Mouse (Mus musculus): ENCODE measurements around the gene Mphosph9.
"Not testable (repeated sequence)": the region's sequence is repeated elsewhere in the genome, so short reads cannot be mapped to it uniquely, and the experiment has no call there.

Gene Mphosph9

GRCm38 (mm10) chr5:124236180-124236579 lies 91.6 kb downstream of the Mphosph9 start:
- no peak for DNase-seq (ENCODE audit: low read depth, low spot score)

- DNase-seq (ENCODE audit: low read depth, low spot score): no peak
Measured at GRCm38 (mm10) chr5:124234778-124235177, 93.0 kb downstream of the Mphosph9 start.

GRCm38 (mm10) chr5:124233874-124234661 lies 93.7 kb downstream of the Mphosph9 start:
- DNase-seq (ENCODE audit: low read depth, low spot score): no peak

GRCm38 (mm10) chr5:124233144-124233465 lies 94.7 kb downstream of the Mphosph9 start:
- no peak for DNase-seq (ENCODE audit: low read depth, low spot score)

- no peak for DNase-seq (ENCODE audit: low read depth, low spot score)
Measured at GRCm38 (mm10) chr5:124232360-124233143, 95.2 kb downstream of the Mphosph9 start.

- DNase-seq (ENCODE audit: low read depth, low spot score): no peak
Measured at GRCm38 (mm10) chr5:124230461-124230860, 97.3 kb downstream of the Mphosph9 start.

GRCm38 (mm10) chr5:124227193-124227592 lies 100.6 kb downstream of the Mphosph9 start:
- no peak for DNase-seq (ENCODE audit: low read depth, low spot score)

GRCm38 (mm10) chr5:124226494-124226893 lies 101.3 kb downstream of the Mphosph9 start:
- no peak for DNase-seq (ENCODE audit: low read depth, low spot score)

- no peak for DNase-seq (ENCODE audit: low read depth, low spot score)
Measured at GRCm38 (mm10) chr5:124225891-124226290, 101.9 kb downstream of the Mphosph9 start.

- no peak for DNase-seq (ENCODE audit: low read depth, low spot score)
Measured at GRCm38 (mm10) chr5:124224321-124225092, 103.3 kb downstream of the Mphosph9 start.

GRCm38 (mm10) chr5:124223574-124223973 lies 104.2 kb downstream of the Mphosph9 start:
- DNase-seq (ENCODE audit: low read depth, low spot score): no peak

GRCm38 (mm10) chr5:124222696-124223095 lies 105.1 kb downstream of the Mphosph9 start:
- no peak for DNase-seq (ENCODE audit: low read depth, low spot score)

GRCm38 (mm10) chr5:124221736-124222040 lies 106.1 kb downstream of the Mphosph9 start:
- DNase-seq (ENCODE audit: low read depth, low spot score): no peak

GRCm38 (mm10) chr5:124221037-124221735 lies 106.6 kb downstream of the Mphosph9 start:
- no peak for DNase-seq (ENCODE audit: low read depth, low spot score)

- no peak for DNase-seq (ENCODE audit: low read depth, low spot score)
Measured at GRCm38 (mm10) chr5:124220551-124220950, 107.2 kb downstream of the Mphosph9 start.

GRCm38 (mm10) chr5:124219431-124219830 lies 108.3 kb downstream of the Mphosph9 start:
- no peak for DNase-seq (ENCODE audit: low read depth, low spot score)

GRCm38 (mm10) chr5:124218986-124219385 lies 108.8 kb downstream of the Mphosph9 start:
- DNase-seq (ENCODE audit: low read depth, low spot score): no peak

- no peak for DNase-seq (ENCODE audit: low read depth, low spot score)
Measured at GRCm38 (mm10) chr5:124217566-124218249, 110.1 kb downstream of the Mphosph9 start.

GRCm38 (mm10) chr5:124217092-124217491 lies 110.7 kb downstream of the Mphosph9 start:
- not testable (repeated sequence) for DNase-seq (ENCODE audit: low read depth, low spot score)

- DNase-seq (ENCODE audit: low read depth, low spot score): no peak
Measured at GRCm38 (mm10) chr5:124216403-124216802, 111.4 kb downstream of the Mphosph9 start.

- no peak for DNase-seq (ENCODE audit: low read depth, low spot score)
Measured at GRCm38 (mm10) chr5:124215647-124216046, 112.1 kb downstream of the Mphosph9 start.
